Mouse (Mus musculus): ENCODE measurements around the gene Fbxo39. TPM values are rescaled to one million over a fixed set of nuclear protein-coding genes. Genes with fewer than 3 reads are reported as not detected.

Fbxo39 gene
- polyA plus RNA-seq, 1 experiment from 2014 or later: not detected

Other genes starting within 250 kb of the Fbxo39 start
- gene Pitpnm3, start 178.7 kb upstream of the Fbxo39 start, polyA plus RNA-seq (2015; fragmentation: Nextera tagmentation; extraction: Ambion mirVana): 0.68 and 0.70 TPM in 2 replicates
- gene Gm43951, start 107.6 kb upstream of the Fbxo39 start, polyA plus RNA-seq (2015; fragmentation: Nextera tagmentation; extraction: Ambion mirVana): 0.29 and 0.56 TPM in 2 replicates
- gene 4933427D14Rik, start 107.0 kb upstream of the Fbxo39 start, polyA plus RNA-seq (2015; fragmentation: Nextera tagmentation; extraction: Ambion mirVana): 12.9 and 14.7 TPM in 2 replicates
- gene Txndc17, start 106.9 kb upstream of the Fbxo39 start, polyA plus RNA-seq (2015; fragmentation: Nextera tagmentation; extraction: Ambion mirVana): 257 and 283 TPM in 2 replicates
- gene Med31, start 98.9 kb upstream of the Fbxo39 start, polyA plus RNA-seq (2015; fragmentation: Nextera tagmentation; extraction: Ambion mirVana): 36.6 and 40.0 TPM in 2 replicates
- gene Slc13a5, start 47.2 kb upstream of the Fbxo39 start, polyA plus RNA-seq (2015; fragmentation: Nextera tagmentation; extraction: Ambion mirVana): 3.2 and 4.5 TPM in 2 replicates
- 3.2 and 3.5 TPM in 2 replicates for gene Xaf1, start 12.8 kb upstream of the Fbxo39 start, polyA plus RNA-seq (2015; fragmentation: Nextera tagmentation; extraction: Ambion mirVana)
- 1.5 and 1.6 TPM in 2 replicates for gene Tekt1, start 48.0 kb downstream of the Fbxo39 start, polyA plus RNA-seq (2015; fragmentation: Nextera tagmentation; extraction: Ambion mirVana)
- gene Smtnl2, start 97.3 kb downstream of the Fbxo39 start, polyA plus RNA-seq (2015; fragmentation: Nextera tagmentation; extraction: Ambion mirVana): 85.0 and 97.2 TPM in 2 replicates
- gene Ggt6, start 121.1 kb downstream of the Fbxo39 start, polyA plus RNA-seq (2015; fragmentation: Nextera tagmentation; extraction: Ambion mirVana): 10.4 and 11.5 TPM in 2 replicates
- gene Mybbp1a, start 126.9 kb downstream of the Fbxo39 start, polyA plus RNA-seq (2015; fragmentation: Nextera tagmentation; extraction: Ambion mirVana): 127 and 128 TPM in 2 replicates
- 10.6 TPM in 2 replicates for gene Spns2, start 175.5 kb downstream of the Fbxo39 start, polyA plus RNA-seq (2015; fragmentation: Nextera tagmentation; extraction: Ambion mirVana)
- 0.88 and 0.97 TPM in 2 replicates for gene Spns3, start 236.1 kb downstream of the Fbxo39 start, polyA plus RNA-seq (2015; fragmentation: Nextera tagmentation; extraction: Ambion mirVana)

All from limb, embryonic 15.5 days (tissue).